Mouse (Mus musculus): ENCODE results near the gene 1700003F12Rik. TPM values are rescaled to one million over a fixed set of nuclear protein-coding genes. Genes with fewer than 3 reads are reported as not detected.
A peak's percentile ranks its signal among the peaks of the same experiment; 100 is the strongest.

Gene 1700003F12Rik
- polyA plus RNA-seq, 1 experiment from 2014 or later = 2.6 TPM

- peak; percentile 70 for DNase-seq (ENCODE audit: low spot score)
Observed at GRCm38 (mm10) chr2:154549127-154549885, 2.4 kb downstream of the 1700003F12Rik start.

GRCm38 (mm10) chr2:154549886-154550189 lies 3.0 kb downstream of the 1700003F12Rik start:
- DNase-seq (ENCODE audit: low spot score) = no peak

GRCm38 (mm10) chr2:154550937-154551336 lies 4.1 kb downstream of the 1700003F12Rik start:
- DNase-seq (ENCODE audit: low spot score) = no peak

GRCm38 (mm10) chr2:154551476-154551875 lies 4.6 kb downstream of the 1700003F12Rik start, which contains the start of gene Actl10:
Gene Actl10, plus strand, starts transcription at chr2:154551776.
- DNase-seq (ENCODE audit: low spot score) = no peak

GRCm38 (mm10) chr2:154551927-154552326 lies 5.0 kb downstream of the 1700003F12Rik start:
- DNase-seq (ENCODE audit: low spot score) = no peak

GRCm38 (mm10) chr2:154552424-154552907 lies 5.6 kb downstream of the 1700003F12Rik start:
- DNase-seq (ENCODE audit: low spot score) = peak; percentile 67

GRCm38 (mm10) chr2:154555235-154555634 lies 8.3 kb downstream of the 1700003F12Rik start:
- DNase-seq (ENCODE audit: low spot score) = no peak

GRCm38 (mm10) chr2:154557184-154557832 lies 10.4 kb downstream of the 1700003F12Rik start:
- DNase-seq (ENCODE audit: low spot score) = no peak

- DNase-seq (ENCODE audit: low spot score) = peak; percentile 72
Observed at GRCm38 (mm10) chr2:154558264-154559039, 11.6 kb downstream of the 1700003F12Rik start, which contains the start of gene Necab3. Gene Necab3, minus strand, starts transcription at chr2:154558890.

- no peak for DNase-seq (ENCODE audit: low spot score)
Observed at GRCm38 (mm10) chr2:154563612-154564170, 16.8 kb downstream of the 1700003F12Rik start.

GRCm38 (mm10) chr2:154565562-154565961 lies 18.7 kb downstream of the 1700003F12Rik start:
- no peak for DNase-seq (ENCODE audit: low spot score)

GRCm38 (mm10) chr2:154566641-154567040 lies 19.8 kb downstream of the 1700003F12Rik start:
- no peak for DNase-seq (ENCODE audit: low spot score)

- DNase-seq (ENCODE audit: low spot score) = no peak
Observed at GRCm38 (mm10) chr2:154567766-154568165, 20.9 kb downstream of the 1700003F12Rik start.

- DNase-seq (ENCODE audit: low spot score) = no peak
Observed at GRCm38 (mm10) chr2:154568329-154569070, 21.6 kb downstream of the 1700003F12Rik start.

- DNase-seq (ENCODE audit: low spot score) = peak; percentile 63
Observed at GRCm38 (mm10) chr2:154569071-154569748, 22.3 kb downstream of the 1700003F12Rik start.

GRCm38 (mm10) chr2:154569836-154570286 lies 23.0 kb downstream of the 1700003F12Rik start, which contains the start of gene E2f1:
Gene E2f1, minus strand, starts transcription at chr2:154569892.
- DNase-seq (ENCODE audit: low spot score) = peak; percentile 96

- DNase-seq (ENCODE audit: low spot score) = no peak
Observed at GRCm38 (mm10) chr2:154570666-154571065, 23.8 kb downstream of the 1700003F12Rik start.

- DNase-seq (ENCODE audit: low spot score) = no peak
Observed at GRCm38 (mm10) chr2:154571266-154571665, 24.4 kb downstream of the 1700003F12Rik start.

GRCm38 (mm10) chr2:154571976-154572375 lies 25.1 kb downstream of the 1700003F12Rik start:
- no peak for DNase-seq (ENCODE audit: low spot score)

- DNase-seq (ENCODE audit: low spot score) = no peak
Observed at GRCm38 (mm10) chr2:154572996-154573395, 26.1 kb downstream of the 1700003F12Rik start.
